Mouse (Mus musculus): ENCODE results near the gene Dctd.

GRCm38 (mm10) chr8:48074149-48074548 lies 24.7 kb upstream of the Dctd start:
- TF ChIP-seq CTCF (conservative IDR thresholded peaks at IDR 0.05; ENCODE audit: low read length) = no peak
- TF ChIP-seq NANOG (IDR thresholded peaks at IDR 0.05; ENCODE audit: borderline replicate concordance, low read length) = no peak
- no peak for TF ChIP-seq POU5F1 (IDR thresholded peaks at IDR 0.05; ENCODE audit: borderline replicate concordance, low read length)
